Mouse (Mus musculus) testis, postnatal 14 days (tissue): Measurements from ENCODE around the gene Dnajc28.

ENCODE experiments used
- DNase-seq: peaks from one replicate; pipeline ENCODE4 v3.0.0; 2021; ENCODE audit warnings: low spot score

The Dnajc28 gene

DNA sequence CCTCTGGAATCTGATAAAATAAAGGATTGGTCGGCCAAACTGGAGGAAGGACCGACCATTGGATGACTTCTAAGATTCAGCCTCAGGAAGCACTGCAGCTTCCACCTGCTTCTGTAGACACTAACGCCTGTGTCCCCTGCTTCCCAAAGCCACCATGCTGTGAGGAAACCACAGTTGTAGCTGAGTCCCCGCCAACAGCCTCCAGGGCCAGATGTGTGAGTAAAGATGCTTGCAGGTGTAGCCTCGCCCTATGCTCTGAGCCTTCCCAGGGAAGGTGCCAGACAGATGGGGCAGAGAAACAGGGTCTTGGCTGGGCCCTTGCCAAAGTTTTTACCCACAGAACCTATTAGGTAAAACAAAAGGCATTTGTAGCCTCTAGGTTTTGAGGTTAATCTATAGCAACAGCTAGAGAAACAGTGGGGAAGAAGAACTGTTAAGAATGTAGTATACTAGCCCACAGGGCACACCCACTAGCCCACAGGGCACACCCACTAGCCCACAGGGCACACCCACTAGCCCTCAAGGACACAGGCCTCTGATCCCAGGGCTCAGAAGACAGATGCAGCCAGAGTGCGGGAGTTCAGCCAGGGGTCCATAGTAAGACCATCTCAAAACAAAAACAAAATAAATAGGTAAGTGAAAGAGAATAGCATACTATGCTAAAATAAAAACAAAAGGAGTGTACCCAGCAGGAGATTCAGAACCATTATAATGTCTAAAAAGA, 30.9 kb downstream of the Dnajc28 start:
- no peak for DNase-seq

DNA sequence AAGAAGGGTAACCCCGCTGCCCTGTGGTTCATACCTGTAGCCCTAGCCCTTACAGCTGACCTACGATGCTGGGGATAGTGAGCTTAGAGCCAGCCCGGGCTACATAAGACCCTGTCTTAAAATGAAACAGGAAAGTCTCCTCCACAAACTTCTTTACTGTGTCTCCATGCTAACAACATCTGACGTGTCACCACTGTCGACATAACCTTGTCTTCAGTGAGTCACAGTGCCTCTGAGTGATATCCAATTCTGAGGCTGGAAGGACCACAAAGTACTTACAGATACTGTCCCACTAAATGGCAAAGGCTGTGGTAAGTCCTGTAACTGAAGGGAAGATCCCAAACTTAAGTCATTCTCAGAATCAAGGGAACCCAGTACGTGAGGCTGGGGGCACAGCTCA, 32.6 kb downstream of the Dnajc28 start:
- DNase-seq, result no peak

DNA sequence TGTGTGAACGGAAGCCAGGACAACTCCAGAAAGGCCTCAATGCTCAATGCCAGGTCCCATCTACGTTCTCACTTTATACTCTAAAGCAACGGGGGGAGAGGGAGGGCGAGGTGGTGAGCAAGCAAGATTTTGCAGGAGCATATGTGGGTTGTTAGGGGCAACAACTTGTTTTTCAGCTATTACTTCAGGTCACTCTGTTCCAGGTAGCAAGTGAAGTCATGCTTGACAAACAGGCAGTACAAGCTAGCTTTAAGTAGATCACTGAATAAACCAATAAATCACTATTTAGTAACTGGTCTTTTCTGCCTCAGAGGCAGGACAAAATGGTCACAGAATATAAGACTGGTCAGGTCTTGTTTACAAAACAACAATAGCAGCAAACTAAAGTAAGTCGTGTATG, 33.2 kb downstream of the Dnajc28 start:
- no peak for DNase-seq

DNA sequence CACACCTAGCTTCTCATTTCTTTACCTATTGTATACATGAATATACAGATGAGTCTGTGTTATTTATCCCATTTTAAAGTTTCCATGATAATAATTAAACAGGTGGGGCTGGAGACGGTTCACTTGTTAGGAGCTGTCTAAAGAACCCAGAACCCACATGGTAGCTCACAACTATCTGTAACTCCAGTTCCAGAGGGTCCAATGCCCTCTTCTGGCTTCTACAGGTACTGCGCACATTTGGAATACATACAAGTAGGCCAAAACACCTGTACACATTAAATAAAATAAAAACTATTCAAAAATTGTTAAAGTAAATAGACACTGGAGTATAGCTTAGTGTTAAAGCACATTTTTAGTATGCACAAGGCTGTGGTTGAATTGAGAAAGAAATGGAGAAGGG, 36.5 kb downstream of the Dnajc28 start:
- no peak for DNase-seq

DNA sequence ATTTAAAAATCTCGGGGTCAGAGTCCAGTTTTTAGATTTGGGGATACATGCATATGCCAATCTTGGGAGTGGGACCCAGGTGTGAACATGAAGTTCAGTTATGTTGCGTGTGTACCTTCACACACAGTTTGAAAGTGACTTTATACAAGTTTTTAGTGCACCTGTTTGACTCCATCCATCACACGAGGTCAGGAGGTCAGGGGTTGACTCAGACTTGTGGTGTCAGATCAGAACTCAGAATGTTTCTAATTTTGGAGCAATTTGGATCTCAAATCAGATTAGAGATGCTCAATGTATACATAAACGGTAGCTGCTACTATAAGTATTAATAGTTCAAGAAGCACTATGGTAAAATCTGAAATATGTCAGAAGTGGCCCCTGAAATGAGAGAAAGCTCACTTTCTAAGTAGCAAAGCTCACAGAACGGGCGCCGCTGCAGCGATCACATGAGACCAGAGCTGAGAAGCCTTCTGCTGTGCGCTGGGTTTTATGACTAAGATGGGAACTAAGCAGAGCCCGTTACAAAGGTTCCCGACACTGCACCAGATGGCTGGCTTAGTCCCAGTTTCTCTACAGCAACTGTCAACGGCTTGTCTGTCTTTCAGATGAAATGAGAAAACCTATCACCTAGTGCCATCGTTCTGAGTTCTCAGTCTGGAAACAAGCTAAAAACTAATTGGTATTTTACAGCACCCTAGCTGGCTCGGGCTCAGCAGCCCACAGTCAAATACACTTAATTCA, 39.7 kb downstream of the Dnajc28 start:
- no peak for DNase-seq

DNA sequence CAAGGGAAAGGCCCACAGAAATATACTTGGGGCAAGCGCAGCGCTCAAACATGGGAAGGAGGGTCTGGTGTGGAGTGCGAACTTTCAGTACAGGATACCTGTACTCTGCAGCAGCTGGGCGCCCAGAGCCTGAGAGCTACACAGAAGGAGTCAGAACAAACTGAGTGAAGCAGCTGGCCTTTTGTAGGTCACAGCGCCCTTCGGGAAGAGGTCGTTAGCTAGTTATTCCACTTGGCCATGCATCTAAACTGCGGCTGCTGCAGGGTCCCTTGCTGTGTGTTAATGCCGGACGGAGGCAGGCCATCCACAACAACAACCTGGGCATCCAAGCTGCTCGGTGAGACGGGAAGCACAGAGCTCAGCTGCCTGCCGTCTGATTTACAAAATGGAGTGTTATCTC, 43.7 kb downstream of the Dnajc28 start:
- DNase-seq, result no peak

DNA sequence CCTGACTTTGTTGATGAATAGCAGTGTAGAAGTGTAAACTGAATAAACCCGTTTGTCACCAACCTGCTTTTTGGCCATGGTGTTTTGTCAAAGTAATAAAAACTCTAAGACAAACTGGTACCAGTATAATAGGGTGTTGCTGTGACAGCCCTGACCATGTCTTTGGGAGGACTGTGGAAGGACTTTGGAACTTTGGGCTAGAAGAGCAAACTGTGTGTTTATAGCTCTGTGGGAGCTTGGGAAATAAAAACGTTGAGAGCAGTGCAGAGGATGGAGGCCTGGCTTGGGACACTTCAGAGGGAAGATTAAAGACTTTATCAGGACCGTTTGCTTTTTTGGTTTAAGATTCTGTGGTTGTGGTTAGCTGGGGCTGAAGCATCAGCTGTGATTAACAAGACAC, 47.7 kb downstream of the Dnajc28 start:
- DNase-seq, result no peak

DNA sequence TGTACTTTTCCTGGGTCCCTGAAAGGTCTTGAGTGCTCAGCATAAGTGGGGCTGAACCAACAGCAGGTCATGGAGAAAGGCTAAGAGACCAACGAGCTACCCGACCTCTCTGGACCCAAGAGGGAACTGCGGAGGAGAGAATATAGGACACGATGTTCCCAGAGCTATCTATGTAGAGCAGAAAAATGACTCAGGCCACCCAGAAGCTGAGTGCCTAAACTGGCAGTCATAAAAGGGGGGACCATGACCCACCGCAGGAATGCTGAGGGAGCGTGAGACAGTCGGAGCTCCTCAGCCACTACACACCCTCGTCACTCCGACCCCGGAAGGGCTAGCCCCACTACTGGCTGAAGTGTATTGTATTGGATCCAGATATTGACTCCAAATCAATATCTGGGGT, 49.9 kb downstream of the Dnajc28 start:
- peak; percentile 52 for DNase-seq

DNA sequence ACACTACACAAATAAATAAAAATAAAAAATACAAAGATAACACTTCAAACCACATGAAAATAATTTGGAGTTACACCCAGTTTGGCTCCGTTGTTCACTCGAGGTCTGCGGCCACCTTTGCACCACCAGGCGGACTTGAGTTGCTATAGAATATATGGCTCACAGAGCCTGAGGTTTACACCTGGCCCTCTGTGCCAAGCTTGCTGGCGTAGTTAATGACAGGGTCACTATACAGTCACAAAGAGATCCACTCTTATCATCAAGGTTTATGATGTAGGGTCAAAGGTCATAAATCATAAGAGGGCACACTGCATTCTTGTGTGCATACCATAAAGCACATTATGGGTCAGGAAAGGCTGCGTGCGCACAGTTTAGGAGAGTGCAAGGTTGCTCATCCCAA, 52.8 kb downstream of the Dnajc28 start:
- no peak for DNase-seq

DNA sequence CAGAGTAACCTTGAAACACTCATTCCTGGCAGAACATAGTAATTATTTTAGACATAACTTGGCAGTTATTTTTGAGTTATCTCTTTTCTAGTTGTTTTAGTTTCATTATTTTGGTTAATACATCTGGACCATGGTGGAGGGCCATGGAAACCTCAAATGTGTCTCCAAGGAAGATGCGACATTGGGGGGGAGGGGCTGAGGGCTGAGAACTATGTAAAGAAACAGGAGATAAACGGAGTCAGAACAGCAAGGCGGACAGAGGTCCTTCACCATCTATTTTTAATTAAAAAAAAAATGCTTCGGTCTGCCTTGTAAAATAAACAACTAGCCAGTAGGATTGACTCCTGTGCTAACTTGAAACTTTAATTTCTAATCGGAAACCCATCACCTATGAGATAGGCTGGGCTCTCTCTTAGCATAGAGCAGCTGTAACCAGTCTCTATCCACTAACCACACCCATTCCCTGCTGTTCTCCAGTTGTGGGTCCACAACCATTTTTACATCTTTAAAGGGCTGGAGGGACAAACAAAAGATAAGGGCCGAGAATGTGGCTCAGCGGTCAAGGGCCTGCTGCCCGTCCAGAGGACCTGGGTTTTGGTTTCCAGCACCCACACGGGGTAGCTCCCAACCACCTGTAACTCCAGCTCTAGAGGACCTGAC, 53.4 kb downstream of the Dnajc28 start:
- DNase-seq, result no peak

DNA sequence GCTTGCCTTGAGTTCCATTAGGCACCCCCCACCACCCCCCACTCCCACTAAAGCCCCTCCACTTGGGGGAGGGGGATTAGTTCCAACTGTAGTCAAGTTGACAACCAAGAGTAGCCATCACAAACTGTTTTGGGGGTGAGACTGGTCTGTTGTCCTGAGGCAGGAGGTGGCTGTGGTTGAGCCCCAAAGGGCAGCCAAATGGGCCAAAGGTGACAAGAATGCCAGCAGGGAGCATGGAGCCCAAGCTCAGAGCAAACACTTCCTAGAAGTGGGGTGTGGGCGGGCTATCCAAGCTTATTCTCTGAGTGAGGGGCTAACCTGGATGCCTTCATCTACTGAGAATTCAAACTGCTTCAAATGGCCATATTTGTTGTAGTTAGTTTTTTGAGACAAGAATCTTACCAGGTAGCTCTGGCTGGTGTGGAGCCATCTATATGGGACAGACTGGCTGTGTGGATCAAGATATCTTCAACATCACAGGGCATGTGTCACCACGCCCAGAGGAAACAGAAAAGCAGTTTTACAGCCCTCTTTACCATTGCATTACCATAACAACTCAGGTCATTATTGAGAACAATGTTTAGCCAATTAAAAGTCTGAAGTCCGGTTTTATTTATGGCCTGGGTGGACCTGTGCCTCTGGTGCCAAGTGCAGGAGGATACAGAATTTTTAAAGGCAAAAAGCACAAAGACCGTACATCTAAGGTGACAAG, 54.1 kb downstream of the Dnajc28 start:
- no peak for DNase-seq
